Mouse (Mus musculus) mature B cell (primary cell): ENCODE results near the gene Cxcl3.
"Not testable (repeated sequence)": the region's sequence is repeated elsewhere in the genome, so short reads cannot be mapped to it uniquely, and the experiment has no call there.

ENCODE experiments used
- in situ Hi-C: fragments of 300-500 bp; cut with MboI; formaldehyde crosslinking; loops from 2 replicates; pipeline ENCODE4 v1.14.3; 2019

Gene Cxcl3

DNA sequence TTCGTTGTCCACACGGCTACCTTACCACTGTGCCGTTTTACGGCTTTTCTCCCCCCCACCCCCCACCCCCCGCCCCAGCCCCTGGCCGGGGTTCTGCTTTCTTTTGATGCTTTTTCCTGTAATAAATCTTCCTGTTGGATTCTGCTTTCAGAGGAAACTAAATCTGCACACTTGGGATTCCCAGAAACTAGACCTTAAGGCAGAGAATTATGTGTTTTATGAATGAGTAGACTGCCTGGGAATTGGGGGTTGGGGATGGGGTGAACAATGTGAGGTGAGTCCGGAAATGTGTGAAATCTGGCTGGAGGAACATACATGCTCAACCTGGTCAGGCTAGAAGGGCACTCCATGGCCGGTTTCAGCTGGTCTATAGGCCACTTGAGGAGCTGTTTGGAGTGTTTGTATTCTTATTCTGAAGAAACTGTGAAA is 4.2 kb downstream of the Cxcl3 start:
- in situ Hi-C loops: no loop called here

DNA sequence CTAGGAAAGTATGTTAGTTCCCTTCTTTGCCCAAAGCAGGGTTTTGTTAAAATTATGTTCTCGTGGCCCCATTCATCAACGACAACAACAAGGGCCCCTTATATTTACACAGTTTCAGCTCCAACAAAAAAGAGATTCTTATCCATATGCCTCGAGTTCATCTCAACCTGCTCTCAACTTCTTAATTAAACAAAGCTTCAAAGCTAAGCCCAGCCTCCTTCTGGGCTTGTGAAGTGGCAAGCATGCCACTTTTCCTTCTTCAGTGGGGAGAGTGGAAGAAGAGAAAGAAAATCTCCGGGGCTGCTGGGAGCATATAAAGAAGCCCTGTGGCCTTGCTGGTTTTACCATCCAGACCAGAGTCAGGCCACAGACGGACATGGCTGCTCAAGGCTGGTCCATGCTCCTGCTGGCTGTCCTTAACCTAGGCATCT is 8.3 kb downstream of the Cxcl3 start, which contains the start of gene Cxcl15:
Gene Cxcl15 (plus strand): TSS at position 340 of the 431 bp plus-strand sequence.
- in situ Hi-C loops: no loop called here

DNA sequence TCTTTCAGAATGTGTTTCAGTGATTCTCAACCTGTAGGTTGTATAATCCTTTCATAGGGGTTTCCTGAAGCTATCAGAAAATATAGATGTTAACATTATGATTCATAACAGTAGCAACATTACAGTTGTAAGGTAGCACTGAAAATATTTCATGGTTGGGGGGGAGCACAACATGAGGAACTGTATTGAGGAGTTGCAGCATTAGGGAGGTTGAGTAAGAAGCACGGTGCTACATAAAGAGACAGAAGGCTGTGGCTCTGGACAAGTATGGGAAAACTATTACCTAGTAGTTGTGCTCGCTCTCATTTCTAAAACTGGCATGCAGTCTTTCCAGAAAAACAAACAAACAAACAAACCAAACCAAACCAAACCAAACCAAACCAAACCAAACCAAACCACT is 9.5 kb downstream of the Cxcl3 start:
- in situ Hi-C loops: not testable (repeated sequence)

DNA sequence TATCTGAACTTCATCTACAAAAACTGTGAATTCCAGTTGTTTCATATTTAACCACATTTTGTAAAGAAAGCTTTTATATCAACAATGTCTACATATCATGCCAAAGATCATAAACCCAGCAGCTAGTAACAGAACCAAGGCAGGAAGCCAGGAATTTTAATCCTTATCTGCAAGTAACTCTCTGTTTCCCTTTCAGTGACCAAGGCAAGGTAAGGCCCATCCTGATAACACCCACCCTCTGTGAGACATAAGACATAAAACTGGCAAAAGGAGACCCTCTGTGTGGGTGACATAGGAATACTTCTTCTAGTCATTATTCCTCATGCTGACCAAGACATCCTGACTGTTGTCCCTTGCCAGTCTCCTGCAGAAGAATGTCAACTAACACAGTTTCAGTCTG is 18.7 kb downstream of the Cxcl3 start:
- in situ Hi-C loops: no loop called here

DNA sequence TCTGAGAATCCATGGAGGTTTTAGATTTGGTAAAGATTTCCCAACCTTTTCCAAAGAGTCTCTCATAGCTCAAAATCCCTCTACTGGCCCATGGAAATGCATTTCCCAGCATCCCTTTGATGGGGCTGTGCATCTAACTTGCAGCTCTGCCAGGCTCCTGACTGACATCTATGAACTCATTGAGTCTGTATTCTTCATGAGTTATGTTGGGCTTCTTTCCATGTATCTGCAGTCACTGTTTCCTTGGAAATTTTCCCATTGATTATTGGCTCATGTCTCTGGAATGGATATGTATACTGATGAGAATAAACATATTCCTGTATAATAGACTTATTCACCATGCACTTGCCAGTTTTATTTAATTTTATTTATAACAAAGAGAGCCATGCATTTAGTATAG is 20.1 kb downstream of the Cxcl3 start:
- in situ Hi-C loops: no loop called here

DNA sequence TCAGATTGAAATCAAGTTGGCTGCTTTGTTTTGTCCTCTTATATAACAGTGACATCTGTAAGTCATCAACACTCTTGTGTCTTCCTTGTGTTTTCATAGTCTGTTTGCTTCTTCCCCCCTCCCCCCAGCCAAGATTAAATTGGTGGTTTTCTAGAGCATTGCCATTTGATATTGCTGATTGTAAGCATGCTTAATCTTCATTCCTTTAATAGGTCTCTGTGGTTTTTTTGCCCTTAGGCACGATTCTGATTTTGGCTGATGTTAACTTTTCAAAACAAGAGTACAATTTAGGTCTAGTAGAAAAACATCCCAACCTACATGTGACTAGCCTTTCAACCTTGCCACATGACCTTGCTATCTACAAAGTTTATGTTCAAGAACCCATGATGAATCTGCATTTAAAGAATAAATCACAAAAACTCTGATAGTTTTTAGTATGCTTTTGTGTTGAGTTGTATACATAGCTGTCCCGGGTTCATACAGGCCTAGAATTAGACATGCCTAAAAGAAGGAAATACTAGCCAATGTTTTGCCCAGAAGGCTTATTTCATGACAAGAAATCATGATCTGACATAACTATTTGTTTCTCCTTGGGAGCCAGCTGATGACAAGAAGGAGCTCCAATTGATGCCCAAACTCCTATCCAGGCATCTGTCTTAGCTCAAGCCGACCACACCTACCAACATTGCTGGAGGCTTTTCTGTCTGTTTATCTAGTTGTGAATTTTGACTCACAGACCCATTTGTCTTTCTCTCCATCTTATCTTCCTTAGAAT is 21.5 kb downstream of the Cxcl3 start:
- in situ Hi-C loops: no loop called here

DNA sequence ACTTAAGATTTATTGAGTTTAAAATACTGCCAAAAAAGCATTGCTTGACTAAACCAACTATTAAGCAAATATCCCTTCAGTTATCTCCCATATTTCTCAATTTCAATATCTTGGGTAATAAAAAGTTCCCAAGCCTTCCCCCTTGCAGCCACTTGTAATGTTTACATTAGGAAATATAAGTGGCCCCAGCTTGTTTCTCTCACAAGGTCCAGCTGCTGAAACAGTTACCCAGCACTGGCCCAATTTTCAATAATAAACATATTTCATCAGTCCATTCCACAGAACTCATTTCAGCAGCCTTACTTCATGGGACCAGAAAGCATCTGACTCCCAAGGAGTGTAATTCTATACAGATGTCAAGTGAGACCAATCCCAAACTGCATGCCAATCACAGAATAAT is 33.9 kb downstream of the Cxcl3 start:
- in situ Hi-C loops: no loop called here

DNA sequence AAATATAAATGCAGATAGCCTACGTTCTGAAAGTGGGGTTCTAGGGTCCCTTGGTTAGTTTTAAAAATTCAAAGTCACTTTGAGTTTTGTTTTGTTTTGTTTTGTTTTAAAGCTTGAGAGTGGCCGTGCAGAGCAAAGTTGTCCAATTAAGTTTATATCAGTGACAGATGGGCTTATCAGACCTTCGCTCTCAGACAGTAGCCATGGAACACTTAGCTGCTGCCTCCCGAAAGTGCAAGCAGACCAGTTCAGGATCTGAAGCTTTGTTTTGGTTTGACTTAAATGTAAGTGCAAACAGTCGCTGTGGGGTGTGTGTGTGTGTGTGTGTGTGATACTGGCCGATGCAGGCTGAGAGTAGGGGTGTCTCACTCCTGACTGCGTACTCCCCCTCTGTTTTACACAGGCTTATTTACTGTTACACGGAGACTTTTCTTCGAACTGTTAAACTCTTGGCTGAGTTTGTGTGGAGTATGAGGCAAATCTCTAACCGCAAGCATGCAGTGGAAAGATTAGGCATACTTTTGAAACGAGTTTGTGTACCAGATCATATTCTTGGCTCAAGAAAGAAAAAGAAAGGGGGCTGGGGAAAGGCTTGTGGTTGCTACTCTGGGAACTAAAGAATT is 46.4 kb downstream of the Cxcl3 start:
- in situ Hi-C loops: no loop called here

DNA sequence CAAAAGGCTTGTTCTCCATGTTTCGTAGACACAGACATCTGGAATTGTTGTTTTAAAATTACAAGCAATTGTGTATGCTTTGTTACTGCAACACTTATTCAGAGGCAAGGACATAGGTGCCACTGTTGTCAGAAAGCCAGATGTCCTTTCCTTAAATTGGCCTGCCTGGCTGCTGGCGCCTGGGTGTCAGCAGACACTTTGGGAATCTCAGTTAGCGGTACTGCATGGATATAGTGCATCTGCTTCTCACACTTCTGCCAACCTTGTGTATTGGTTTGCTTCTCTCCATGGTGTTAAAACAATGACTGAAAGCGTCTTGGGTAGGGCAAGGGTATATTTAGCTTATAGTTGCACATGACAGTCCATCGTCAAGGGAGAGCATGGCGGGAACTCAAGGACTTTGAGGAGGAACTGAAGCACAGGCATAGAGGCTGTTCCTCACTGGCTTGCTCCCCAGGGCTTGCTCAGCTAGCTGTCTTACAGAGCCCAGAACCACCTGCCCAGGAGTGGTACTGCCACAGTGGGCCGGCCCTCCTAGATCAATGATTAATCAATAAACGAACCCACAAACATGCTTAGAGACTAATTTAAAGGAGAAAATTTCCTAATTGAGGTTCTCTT is 47.0 kb downstream of the Cxcl3 start:
- in situ Hi-C loops: no loop called here

DNA sequence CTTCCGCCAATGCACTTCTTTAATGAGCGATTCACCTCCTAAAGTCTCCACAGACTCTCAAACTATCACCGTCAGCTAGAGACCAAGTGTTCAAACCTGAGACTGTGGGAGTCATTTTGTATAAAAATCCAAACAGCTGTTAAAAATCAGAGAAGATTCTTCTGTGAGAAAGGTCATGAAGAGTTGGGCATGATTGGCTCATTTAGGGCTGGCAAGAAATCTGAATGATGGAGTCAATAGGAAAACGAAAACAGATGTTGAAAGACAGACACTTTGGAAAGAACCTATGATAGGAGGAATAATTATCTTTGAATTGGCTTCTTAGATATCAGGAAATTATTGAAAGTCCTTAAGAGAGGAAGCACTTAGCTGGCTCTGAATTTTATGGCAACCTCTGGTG is 48.5 kb downstream of the Cxcl3 start:
- in situ Hi-C loops: no loop called here

DNA sequence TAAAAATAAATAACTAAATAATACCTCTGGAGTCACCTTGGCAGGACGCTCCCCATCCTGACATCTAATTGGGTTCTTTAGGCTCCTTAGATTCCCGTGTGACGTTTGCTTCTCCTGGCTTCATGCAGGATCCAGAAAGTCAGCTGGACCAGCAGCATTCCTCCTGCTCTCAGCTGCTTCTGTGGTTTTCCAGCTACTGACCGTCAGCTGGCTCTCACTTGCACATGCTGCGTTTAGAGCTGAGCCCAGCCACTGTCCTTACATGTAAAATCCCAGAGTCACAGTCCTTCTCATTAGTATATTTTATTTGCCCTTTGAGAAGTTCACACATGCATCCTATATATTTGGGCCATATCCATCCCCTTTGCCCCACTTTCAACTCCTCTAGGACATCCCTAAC is 52.7 kb downstream of the Cxcl3 start:
- in situ Hi-C loops: no loop called here
